Mouse (Mus musculus): ENCODE data around the gene Tmem189. TPM values are rescaled to one million over a fixed set of nuclear protein-coding genes. Genes with fewer than 3 reads are reported as not detected.

The Tmem189 gene
- polyA plus RNA-seq, 1 experiment from 2014 or later: 52.8 TPM

- peaks cover 33% of the 10 kb centered on the region for H3K4me1 ChIP-seq (ENCODE audit: control insufficient read depth, insufficient read depth, low read length)
- H3K4me3 ChIP-seq (ENCODE audit: low read length): no peak overlapping the region
- no peaks in the 10 kb centered on the region for H3K27me3 ChIP-seq (ENCODE audit: control insufficient read depth, insufficient read depth, low read length)
- peak overlapping the region; percentile 96; the same call in 1 of the 2 replicates for H3K9ac ChIP-seq (ENCODE audit: low read depth, low read length)
- no peaks in the 10 kb centered on the region for H3K9me3 ChIP-seq (ENCODE audit: control insufficient read depth, low read length)
- no peak overlapping the region for H3K27ac ChIP-seq (ENCODE audit: low read depth, low read length)
- WGBS: 67% methylated on average over 4 of the region's 4 CpGs
- H3K4me2 ChIP-seq (replicated peaks; ENCODE audit: low read depth, low read length): no peak overlapping the region
- peaks cover 16% of the 10 kb centered on the region for H3K36me3 ChIP-seq (ENCODE audit: control insufficient read depth, insufficient read depth, low read length)
- no peak for ATAC-seq (ENCODE audit: low FRiP score, low TSS enrichment)
Observed at GRCm38 (mm10) chr2:167628872-167629271, 60.8 kb downstream of the Tmem189 start.

DNA sequence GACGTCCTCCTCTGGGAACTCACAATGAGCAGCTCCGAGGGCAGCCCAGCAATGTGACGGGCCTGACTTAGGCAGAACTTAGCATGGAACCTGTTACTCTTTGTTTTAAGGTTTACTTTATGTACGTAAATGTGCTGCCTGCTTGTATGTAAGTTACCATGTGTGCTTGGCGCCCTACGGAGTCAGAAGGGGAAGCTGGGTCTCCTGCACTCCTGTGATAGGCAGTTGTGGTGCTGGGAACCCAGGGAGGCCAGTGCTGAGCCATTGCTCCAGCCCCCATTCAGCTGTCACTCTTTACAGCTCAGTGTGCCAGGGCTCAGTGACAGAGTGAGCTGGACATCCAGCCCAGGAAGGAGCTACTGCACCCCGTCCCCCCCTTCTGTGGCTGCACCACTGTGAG, 62.6 kb downstream of the Tmem189 start:
- WGBS: 86% methylated on average over 7 of the region's 7 CpGs
- Histone ChIP-seq H3K4me2 (replicated peaks; ENCODE audit: low read depth, low read length) (no peak overlapping the region), H3K9me3 (ENCODE audit: control insufficient read depth, low read length) (no peaks in the 10 kb centered on the region), H3K36me3 (ENCODE audit: control insufficient read depth, insufficient read depth, low read length) (peaks cover 16% of the 10 kb centered on the region), H3K4me1 (ENCODE audit: control insufficient read depth, insufficient read depth, low read length) (peaks cover 34% of the 10 kb centered on the region), H3K27me3 (ENCODE audit: control insufficient read depth, insufficient read depth, low read length) (no peaks in the 10 kb centered on the region), H3K4me3 (ENCODE audit: low read length) (no peak overlapping the region), H3K27ac (ENCODE audit: low read depth, low read length) (no peak overlapping the region), H3K9ac (ENCODE audit: low read depth, low read length) (no peak overlapping the region)
- no peak for ATAC-seq (ENCODE audit: low FRiP score, low TSS enrichment)

- H3K4me1 ChIP-seq (ENCODE audit: control insufficient read depth, insufficient read depth, low read length): peaks cover 32% of the 10 kb centered on the region
- H3K9me3 ChIP-seq (ENCODE audit: control insufficient read depth, low read length): no peaks in the 10 kb centered on the region
- H3K36me3 ChIP-seq (ENCODE audit: control insufficient read depth, insufficient read depth, low read length): peaks cover 16% of the 10 kb centered on the region
- no peak overlapping the region for H3K4me2 ChIP-seq (replicated peaks; ENCODE audit: low read depth, low read length)
- H3K27me3 ChIP-seq (ENCODE audit: control insufficient read depth, insufficient read depth, low read length): no peaks in the 10 kb centered on the region
- WGBS: 26% methylated on average over 2 of the region's 2 CpGs
- no peak overlapping the region for H3K9ac ChIP-seq (ENCODE audit: low read depth, low read length)
- no peak overlapping the region for H3K27ac ChIP-seq (ENCODE audit: low read depth, low read length)
- no peak overlapping the region for H3K4me3 ChIP-seq (ENCODE audit: low read length)
- no peak for ATAC-seq (ENCODE audit: low FRiP score, low TSS enrichment)
Observed at GRCm38 (mm10) chr2:167625670-167626069, 64.0 kb downstream of the Tmem189 start.

DNA sequence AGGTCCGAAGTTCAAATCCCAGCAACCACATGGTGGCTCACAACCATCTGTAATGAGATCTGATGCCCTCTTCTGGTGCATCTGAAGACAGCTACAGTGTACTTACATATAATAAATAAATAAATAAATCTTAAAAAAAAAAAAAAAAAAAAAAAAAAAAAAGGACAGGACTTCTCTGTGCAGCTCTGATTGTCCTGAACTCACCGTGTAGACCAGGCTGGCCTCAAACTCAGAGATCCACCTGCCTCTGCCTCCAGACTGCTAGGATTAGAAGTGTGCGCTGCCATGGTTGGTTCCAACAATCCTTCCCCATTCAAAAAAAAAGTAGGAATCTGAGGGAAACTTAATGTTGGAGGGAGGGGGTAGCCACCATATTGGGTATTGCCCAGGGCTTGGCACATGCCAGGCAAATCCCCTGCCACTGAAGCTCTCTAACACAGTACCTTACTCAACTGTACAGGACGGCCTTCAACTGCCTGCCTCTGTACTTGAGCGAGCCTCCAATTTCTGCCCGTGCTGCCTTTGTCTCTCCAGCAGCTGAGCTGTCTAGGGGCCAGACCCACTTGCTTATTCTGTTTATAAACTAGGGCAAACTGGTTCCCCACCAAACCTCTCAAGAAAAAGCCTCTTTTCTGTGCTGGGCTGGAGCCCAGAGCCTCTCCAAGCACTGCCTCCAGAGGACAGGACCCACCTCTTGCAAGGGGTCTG, 65.1 kb downstream of the Tmem189 start:
- Histone ChIP-seq H3K27ac (ENCODE audit: low read depth, low read length) (no peak overlapping the region), H3K36me3 (ENCODE audit: control insufficient read depth, insufficient read depth, low read length) (peaks cover 16% of the 10 kb centered on the region), H3K27me3 (ENCODE audit: control insufficient read depth, insufficient read depth, low read length) (no peaks in the 10 kb centered on the region), H3K4me1 (ENCODE audit: control insufficient read depth, insufficient read depth, low read length) (peaks cover 20% of the 10 kb centered on the region), H3K4me3 (ENCODE audit: low read length) (no peak overlapping the region), H3K9me3 (ENCODE audit: control insufficient read depth, low read length) (no peaks in the 10 kb centered on the region), H3K4me2 (replicated peaks; ENCODE audit: low read depth, low read length) (no peak overlapping the region), H3K9ac (ENCODE audit: low read depth, low read length) (no peak overlapping the region)
- WGBS: 87% methylated on average over 6 of the region's 6 CpGs
- ATAC-seq (ENCODE audit: low FRiP score, low TSS enrichment): no peak

DNA sequence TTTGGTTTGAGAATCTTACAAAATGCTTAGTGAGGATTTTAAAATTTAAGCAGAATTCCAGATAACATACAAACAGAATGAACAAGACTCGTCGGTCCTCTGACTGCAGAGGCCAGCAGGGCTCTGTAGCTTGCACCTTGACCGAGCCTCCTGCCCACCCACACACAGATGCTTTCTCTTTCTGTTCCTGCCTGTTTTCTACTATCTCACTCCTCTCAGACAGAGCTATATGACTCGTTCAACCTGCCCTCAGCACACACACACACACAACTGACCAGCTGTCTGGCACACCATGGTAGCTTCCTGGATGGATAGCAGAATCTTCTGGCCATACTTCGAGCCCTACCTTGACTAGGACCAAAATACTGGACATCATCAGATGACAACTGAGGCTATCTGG, 66.7 kb downstream of the Tmem189 start:
- Histone ChIP-seq H3K36me3 (ENCODE audit: control insufficient read depth, insufficient read depth, low read length) (peaks cover 10% of the 10 kb centered on the region; the same call in 1 of the 2 replicates), H3K9ac (ENCODE audit: low read depth, low read length) (no peak overlapping the region), H3K9me3 (ENCODE audit: control insufficient read depth, low read length) (no peaks in the 10 kb centered on the region), H3K4me1 (ENCODE audit: control insufficient read depth, insufficient read depth, low read length) (peaks cover 10% of the 10 kb centered on the region; the same call in 1 of the 2 replicates), H3K4me3 (ENCODE audit: low read length) (no peak overlapping the region), H3K27ac (ENCODE audit: low read depth, low read length) (no peak overlapping the region), H3K27me3 (ENCODE audit: control insufficient read depth, insufficient read depth, low read length) (no peaks in the 10 kb centered on the region), H3K4me2 (replicated peaks; ENCODE audit: low read depth, low read length) (no peak overlapping the region)
- WGBS: 67% methylated on average over 5 of the region's 5 CpGs
- no peak for ATAC-seq (ENCODE audit: low FRiP score, low TSS enrichment)

DNA sequence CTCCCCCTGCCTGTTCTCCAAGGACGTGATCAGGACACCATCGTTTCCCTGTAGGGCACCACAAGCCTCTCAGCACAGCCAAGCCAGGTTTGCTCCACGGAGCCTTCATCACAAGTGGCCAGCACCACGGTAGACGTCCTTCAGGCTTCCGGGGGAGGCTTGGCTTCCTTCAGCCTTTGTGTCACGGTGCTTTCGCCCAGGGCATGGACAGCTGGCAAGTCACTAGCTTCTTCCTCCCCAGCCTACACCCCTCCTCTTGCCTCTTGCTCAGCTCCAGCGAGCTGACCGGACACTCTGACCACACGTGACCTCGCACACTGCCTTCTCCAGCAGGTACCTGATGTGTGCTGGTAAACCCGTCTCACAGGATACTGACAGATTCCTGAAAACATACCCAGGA, 67.3 kb downstream of the Tmem189 start:
- Histone ChIP-seq H3K9me3 (ENCODE audit: control insufficient read depth, low read length) (no peaks in the 10 kb centered on the region), H3K4me2 (replicated peaks; ENCODE audit: low read depth, low read length) (no peak overlapping the region), H3K27me3 (ENCODE audit: control insufficient read depth, insufficient read depth, low read length) (no peaks in the 10 kb centered on the region), H3K4me1 (ENCODE audit: control insufficient read depth, insufficient read depth, low read length) (peaks cover 10% of the 10 kb centered on the region; the same call in 1 of the 2 replicates), H3K9ac (ENCODE audit: low read depth, low read length) (no peak overlapping the region), H3K36me3 (ENCODE audit: control insufficient read depth, insufficient read depth, low read length) (peaks cover 12% of the 10 kb centered on the region; the same call in 1 of the 2 replicates), H3K27ac (ENCODE audit: low read depth, low read length) (no peak overlapping the region), H3K4me3 (ENCODE audit: low read length) (no peak overlapping the region)
- ATAC-seq (ENCODE audit: low FRiP score, low TSS enrichment): no peak
- WGBS: 56% methylated on average over 13 of the region's 13 CpGs

GRCm38 (mm10) chr2:167621255-167622087, 68.2 kb downstream of the Tmem189 start:
- H3K27ac ChIP-seq (ENCODE audit: low read depth, low read length): no peak overlapping the region
- no peaks in the 10 kb centered on the region for H3K9me3 ChIP-seq (ENCODE audit: control insufficient read depth, low read length)
- no peak overlapping the region for H3K4me2 ChIP-seq (replicated peaks; ENCODE audit: low read depth, low read length)
- ATAC-seq (ENCODE audit: low FRiP score, low TSS enrichment): no peak
- H3K9ac ChIP-seq (ENCODE audit: low read depth, low read length): no peak overlapping the region
- peaks cover 16% of the 10 kb centered on the region for H3K36me3 ChIP-seq (ENCODE audit: control insufficient read depth, insufficient read depth, low read length)
- 81% methylated on average over 9 of the region's 9 CpGs for WGBS
- H3K27me3 ChIP-seq (ENCODE audit: control insufficient read depth, insufficient read depth, low read length): no peaks in the 10 kb centered on the region
- H3K4me1 ChIP-seq (ENCODE audit: control insufficient read depth, insufficient read depth, low read length): peaks cover 10% of the 10 kb centered on the region; the same call in 1 of the 2 replicates
- no peak overlapping the region for H3K4me3 ChIP-seq (ENCODE audit: low read length)

- Histone ChIP-seq H3K4me3 (ENCODE audit: low read length) (no peak overlapping the region), H3K36me3 (ENCODE audit: control insufficient read depth, insufficient read depth, low read length) (peaks cover 43% of the 10 kb centered on the region), H3K4me1 (ENCODE audit: control insufficient read depth, insufficient read depth, low read length) (peaks cover 6% of the 10 kb centered on the region; the same call in 1 of the 2 replicates), H3K9ac (ENCODE audit: low read depth, low read length) (no peak overlapping the region), H3K27ac (ENCODE audit: low read depth, low read length) (no peak overlapping the region), H3K9me3 (ENCODE audit: control insufficient read depth, low read length) (no peaks in the 10 kb centered on the region), H3K27me3 (ENCODE audit: control insufficient read depth, insufficient read depth, low read length) (no peaks in the 10 kb centered on the region), H3K4me2 (replicated peaks; ENCODE audit: low read depth, low read length) (no peak overlapping the region)
- WGBS: 78% methylated on average over 4 of the region's 4 CpGs
- no peak for ATAC-seq (ENCODE audit: low FRiP score, low TSS enrichment)
Observed at GRCm38 (mm10) chr2:167617472-167617871, 72.2 kb downstream of the Tmem189 start.

DNA sequence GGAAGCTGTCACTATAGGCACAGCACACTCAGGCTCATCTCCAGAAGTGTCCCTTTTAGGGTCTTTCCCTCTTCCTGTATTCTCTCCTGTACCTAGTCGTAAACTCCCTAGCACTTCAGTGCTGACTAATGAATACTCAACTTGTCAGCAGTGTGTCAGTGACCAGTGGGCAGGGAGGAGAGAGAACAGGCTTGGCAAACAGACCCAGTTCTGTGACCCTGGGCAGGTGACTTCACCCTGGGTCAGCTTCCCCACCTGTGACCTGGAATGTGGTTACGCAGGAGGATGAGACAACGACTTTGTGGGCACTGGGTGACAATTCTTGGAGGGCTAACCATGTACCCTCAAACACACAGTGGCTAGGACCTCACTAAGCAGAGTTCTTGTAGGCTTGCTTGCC, 72.6 kb downstream of the Tmem189 start:
- no peak overlapping the region for H3K4me2 ChIP-seq (replicated peaks; ENCODE audit: low read depth, low read length)
- no peaks in the 10 kb centered on the region for H3K9me3 ChIP-seq (ENCODE audit: control insufficient read depth, low read length)
- H3K36me3 ChIP-seq (ENCODE audit: control insufficient read depth, insufficient read depth, low read length): peaks cover 43% of the 10 kb centered on the region
- H3K27me3 ChIP-seq (ENCODE audit: control insufficient read depth, insufficient read depth, low read length): no peaks in the 10 kb centered on the region
- no peak overlapping the region for H3K9ac ChIP-seq (ENCODE audit: low read depth, low read length)
- H3K27ac ChIP-seq (ENCODE audit: low read depth, low read length): no peak overlapping the region
- WGBS: 79% methylated on average over 3 of the region's 3 CpGs
- H3K4me1 ChIP-seq (ENCODE audit: control insufficient read depth, insufficient read depth, low read length): peaks cover 1% of the 10 kb centered on the region; the same call in 1 of the 2 replicates
- no peak for ATAC-seq (ENCODE audit: low FRiP score, low TSS enrichment)
- no peak overlapping the region for H3K4me3 ChIP-seq (ENCODE audit: low read length)

All from kidney, embryonic 14.5 days (tissue).